Mouse (Mus musculus) adrenal gland, adult 8-10 months (tissue): ENCODE measurements around the gene Eif4e. TPM values are rescaled to one million over a fixed set of nuclear protein-coding genes. Genes with fewer than 3 reads are reported as not detected.

Source experiments
- DNase-seq: peaks from one replicate; pipeline ENCODE4 v3.0.0; 2022
- microRNA-seq, 2 experiments: library from miRNA; unstranded; fragments of <30 nt; microRNA quantifications; one replicate each; pipeline ENCODE4 v1.2.0; 2022
- total RNA-seq, 4 experiments: library from RNA; stranded (reverse); gene quantifications; 2 replicates each; pipeline ENCODE4 v1.2.4; 2022

Gene Eif4e
- total RNA-seq, 4 experiments from 2014 or later = 145 to 204 (median 162) TPM

GRCm38 (mm10) chr3:138587137-138587536 lies 61.2 kb downstream of the Eif4e start:
- no peak for DNase-seq

- no peak for DNase-seq
These were observed 62.0 kb downstream of the Eif4e start for GRCm38 (mm10) chr3:138588001-138588400.

- DNase-seq = no peak
These were observed 65.0 kb downstream of the Eif4e start for GRCm38 (mm10) chr3:138591002-138591401.

GRCm38 (mm10) chr3:138591806-138592365 lies 65.9 kb downstream of the Eif4e start:
- DNase-seq = no peak

- no peak for DNase-seq
These were observed 67.2 kb downstream of the Eif4e start for GRCm38 (mm10) chr3:138593131-138593530.

GRCm38 (mm10) chr3:138593911-138594310 lies 67.9 kb downstream of the Eif4e start:
- DNase-seq = no peak

GRCm38 (mm10) chr3:138601076-138601475 lies 75.1 kb downstream of the Eif4e start:
- DNase-seq = peak; percentile 45

GRCm38 (mm10) chr3:138605132-138605531 lies 79.2 kb downstream of the Eif4e start:
- no peak for DNase-seq

- no peak for DNase-seq
These were observed 82.7 kb downstream of the Eif4e start for GRCm38 (mm10) chr3:138608665-138609064.

Small RNA genes within 50 kb of the gene (microRNA-seq; reads per million reads assigned to microRNA genes)
- gene Mir1956 = 0.35 to 1.0 reads per million in 2 experiments

Other genes with a start within 250 kb of the Eif4e start
- gene Adh6a, start 212.9 kb upstream of the Eif4e start, total RNA-seq = not detected
- gene Adh6b, start 184.4 kb upstream of the Eif4e start, total RNA-seq = under 1 TPM in 1 of 4 experiments, not detected in 3; 0.17 TPM
- 1 to 10 TPM in 1 of 4 experiments, under 1 TPM in 2, not detected in 1; 0.28 to 1.6 (median 0.81) TPM for gene Adh4, start 110.7 kb upstream of the Eif4e start, total RNA-seq
- 100 to 1,000 TPM; 170 to 219 (median 196) TPM for gene Adh5, start 83.1 kb upstream of the Eif4e start, total RNA-seq
- gene Metap1, start 36.7 kb upstream of the Eif4e start, total RNA-seq = 10 to 100 TPM; 53.9 to 62.2 (median 59.2) TPM
- gene Tspan5, start 216.0 kb downstream of the Eif4e start, total RNA-seq = 100 to 1,000 TPM in 1 of 4 experiments, 10 to 100 TPM in 3; 46.7 to 102 (median 77.6) TPM